Mouse (Mus musculus) limb, embryonic 14.5 days (tissue): ENCODE measurements around the gene Scimp. TPM values are rescaled to one million over a fixed set of nuclear protein-coding genes. Genes with fewer than 3 reads are reported as not detected.

ENCODE experiments used
- ATAC-seq: fragments of 200-750 bp; cut with Nextera tagmentation; 2 replicates; pipeline ENCODE4 v1.8.0; 2017; ENCODE audit warnings: low read depth, moderate number of reproducible peaks, moderate TSS enrichment; ENCODE audit not compliant: low FRiP score
- DNase-seq: peaks from one replicate; pipeline ENCODE4 v3.0.0-alpha.2; 2015; ENCODE audit warnings: low spot score
- H3K27ac ChIP-seq: fragments of 300-500 bp; sonication (generic); replicated peaks from 2 replicates; pipeline ENCODE4 v1.5.1; 2014; ENCODE audit warnings: low read depth, mild to moderate bottlenecking, low read length, moderate library complexity, mixed read lengths
- H3K27me3 ChIP-seq: fragments of 300-500 bp; sonication (generic); 2 replicates; pipeline ENCODE4 v1.6.1; 2014; ENCODE audit warnings: low read length, mixed read lengths; ENCODE audit not compliant: control insufficient read depth, insufficient read depth
- H3K36me3 ChIP-seq: fragments of 300-500 bp; sonication (generic); 2 replicates; pipeline ENCODE4 v1.6.1; 2014; ENCODE audit warnings: mild to moderate bottlenecking, low read length, moderate library complexity, mixed read lengths; ENCODE audit not compliant: control insufficient read depth, insufficient read depth
- H3K4me1 ChIP-seq: fragments of 300-500 bp; sonication (generic); 2 replicates; pipeline ENCODE4 v1.6.1; 2014; ENCODE audit warnings: antibody characterized with exemption, low read length, mixed read lengths; ENCODE audit not compliant: control insufficient read depth, insufficient read depth
- H3K4me2 ChIP-seq: fragments of 300-500 bp; sonication (generic); replicated peaks from 2 replicates; pipeline ENCODE4 v1.6.1; 2014; ENCODE audit warnings: low read depth, mild to moderate bottlenecking, low read length, moderate library complexity; ENCODE audit not compliant: severe bottlenecking
- H3K4me3 ChIP-seq: fragments of 300-500 bp; sonication (generic); replicated peaks from 2 replicates; pipeline ENCODE4 v1.5.1; 2014; ENCODE audit warnings: low read length
- H3K9ac ChIP-seq: fragments of 300-500 bp; sonication (generic); 2 replicates; pipeline ENCODE4 v1.6.1; 2014; ENCODE audit warnings: mild to moderate bottlenecking, low read depth, low read length, moderate library complexity; ENCODE audit not compliant: severe bottlenecking
- H3K9me3 ChIP-seq: fragments of 300-500 bp; sonication (generic); 2 replicates; pipeline ENCODE4 v1.6.1; 2016; ENCODE audit warnings: low read length; ENCODE audit not compliant: control insufficient read depth
- POLR2A ChIP-seq: fragments of 200-500 bp; IDR thresholded peaks from 2 replicates; pipeline ENCODE4 v1.8.0; 2012; ENCODE audit warnings: inconsistent platforms, mild to moderate bottlenecking, moderate library complexity, borderline replicate concordance; ENCODE audit not compliant: insufficient read depth, insufficient read length; ENCODE audit errors: extremely low read depth
- WGBS: fragments of 180-500 bp; shearing (Covaris S2); extraction: QIAGEN DNeasy Blood & Tissue Kit; methylation state at CpG from one replicate; pipeline ENCODE4 v1.1.7; 2014; 5-methylcytosine and 5-hydroxymethylcytosine counted together
- polyA plus RNA-seq, 2 experiments: library from polyadenylated mRNA; depleted of rRNA in 1 of 2; stranded (reverse) in 1 of 2; unstranded in 1 of 2; fragments of >200 nt; fragmentation: Nextera tagmentation in 1 of 2; extraction: Ambion mirVana in 1 of 2; gene quantifications; 2 replicates each; pipeline versions ENCODE4 v1.2.1 to v1.2.3; 2012 to 2014

Gene Scimp
- polyA plus RNA-seq, 2 experiments, result 0.05 to 0.40 TPM

- 78% methylated on average over 4 of the region's 4 CpGs for WGBS
- no peak overlapping the region for H3K4me2 ChIP-seq
- no peaks in the 10 kb centered on the region for H3K9me3 ChIP-seq
- H3K4me1 ChIP-seq, result no peaks in the 10 kb centered on the region
- no peaks in the 10 kb centered on the region for H3K36me3 ChIP-seq
- TF ChIP-seq POLR2A, result no peak
- DNase-seq (no peak), ATAC-seq (no peak)
- no peaks in the 10 kb centered on the region for H3K27me3 ChIP-seq
- no peak overlapping the region for H3K4me3 ChIP-seq
- no peak overlapping the region for H3K27ac ChIP-seq
- H3K9ac ChIP-seq, result no peak overlapping the region
Measured at GRCm38 (mm10) chr11:70752337-70753017, 59.9 kb downstream of the Scimp start.

- no peaks in the 10 kb centered on the region for H3K27me3 ChIP-seq
- H3K4me3 ChIP-seq, result no peak overlapping the region
- H3K27ac ChIP-seq, result no peak overlapping the region
- WGBS, result 85% methylated on average over 4 of the region's 4 CpGs
- no peak for DNase-seq
- H3K9ac ChIP-seq, result no peak overlapping the region
- no peak for ATAC-seq
- no peaks in the 10 kb centered on the region for H3K36me3 ChIP-seq
- TF ChIP-seq POLR2A, result no peak
- H3K4me1 ChIP-seq, result no peaks in the 10 kb centered on the region
- H3K9me3 ChIP-seq, result no peaks in the 10 kb centered on the region
- no peak overlapping the region for H3K4me2 ChIP-seq
Measured at GRCm38 (mm10) chr11:70747876-70748545, 64.4 kb downstream of the Scimp start.

GRCm38 (mm10) chr11:70745636-70746035 is 66.8 kb downstream of the Scimp start:
- Histone ChIP-seq H3K4me1 (no peaks in the 10 kb centered on the region), H3K9me3 (no peaks in the 10 kb centered on the region), H3K4me3 (no peak overlapping the region), H3K27me3 (no peaks in the 10 kb centered on the region), H3K4me2 (no peak overlapping the region), H3K27ac (no peak overlapping the region), H3K9ac (no peak overlapping the region), H3K36me3 (no peaks in the 10 kb centered on the region)
- 85% methylated on average over 7 of the region's 7 CpGs for WGBS
- DNase-seq (no peak), ATAC-seq (no peak)
- TF ChIP-seq POLR2A, result no peak

DNA sequence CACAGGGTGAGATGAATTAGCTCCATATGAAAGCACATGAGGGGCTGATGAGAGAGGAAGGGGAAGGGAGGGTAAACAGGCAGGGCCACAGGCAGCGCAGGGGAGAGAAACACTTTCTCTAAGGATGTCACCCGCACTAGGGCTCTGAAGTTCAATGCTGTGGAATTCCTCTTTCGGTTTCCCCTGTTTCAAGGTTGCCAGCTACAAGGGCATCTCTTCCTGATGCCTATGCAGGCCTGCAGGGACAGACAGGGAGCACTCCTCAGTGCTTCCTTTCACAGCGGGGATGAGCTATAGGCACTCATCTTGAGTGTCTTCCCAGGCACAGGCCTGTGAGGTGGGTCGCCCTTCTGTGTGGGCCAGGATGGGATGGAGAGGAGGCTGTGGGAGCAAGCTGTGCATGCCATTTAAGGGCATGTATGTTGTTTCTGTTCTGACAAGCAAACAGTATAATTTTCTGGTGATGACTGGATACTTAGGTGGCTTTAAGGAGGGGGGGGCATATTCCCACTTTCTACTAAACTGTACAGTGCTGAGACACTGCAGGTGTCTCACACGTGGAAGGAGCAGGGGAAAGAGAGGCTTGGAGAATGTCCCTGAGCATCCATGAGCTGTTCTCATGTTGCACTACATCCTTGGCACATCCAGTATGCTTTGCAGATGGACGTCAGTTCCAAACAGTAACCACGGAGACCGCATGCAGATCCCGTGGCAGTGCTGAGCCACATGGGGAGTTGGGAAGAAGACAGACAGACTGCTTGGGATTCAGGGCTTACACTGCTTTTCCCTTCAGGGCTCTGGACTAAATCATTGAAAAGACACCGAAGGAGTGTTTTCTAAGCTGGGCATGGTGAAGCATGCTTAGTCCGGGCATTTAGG is 69.6 kb downstream of the Scimp start:
- Histone ChIP-seq H3K36me3 (no peaks in the 10 kb centered on the region), H3K27me3 (no peaks in the 10 kb centered on the region), H3K9ac (no peak overlapping the region), H3K4me1 (no peaks in the 10 kb centered on the region), H3K4me2 (no peak overlapping the region), H3K4me3 (no peak overlapping the region), H3K27ac (no peak overlapping the region), H3K9me3 (no peaks in the 10 kb centered on the region)
- WGBS, result 72% methylated on average over 11 of the region's 12 CpGs
- DNase-seq (no peak), ATAC-seq (no peak)
- no peak for TF ChIP-seq POLR2A

DNA sequence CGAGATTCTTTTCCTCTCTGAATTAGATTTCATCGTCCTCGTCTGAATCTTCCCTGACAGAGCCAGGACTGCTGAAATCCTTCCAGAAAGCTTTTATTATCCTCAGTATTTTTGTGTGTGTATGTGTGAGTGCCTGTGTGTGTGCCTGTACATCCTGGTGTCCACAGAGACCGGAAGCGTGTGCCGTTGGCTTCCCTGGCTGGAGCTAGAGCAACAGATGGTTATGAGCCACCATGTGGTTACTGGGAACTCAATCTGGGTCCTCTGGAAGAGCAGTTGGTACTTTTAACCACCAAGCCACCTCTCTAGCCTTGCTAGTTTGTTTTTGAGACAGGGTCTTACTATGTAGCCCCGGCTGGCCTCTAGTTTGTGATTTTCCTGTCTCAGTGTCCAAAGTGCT is 70.3 kb downstream of the Scimp start:
- ATAC-seq, result no peak
- 75% methylated on average over 7 of the region's 7 CpGs for whole genome bisulfite sequencing

More for the DNA sequence above, 70.3 kb downstream of the Scimp start:
- Histone ChIP-seq H3K27me3 (no peaks in the 10 kb centered on the region), H3K4me3 (no peak overlapping the region), H3K4me1 (no peaks in the 10 kb centered on the region), H3K9me3 (no peaks in the 10 kb centered on the region), H3K36me3 (no peaks in the 10 kb centered on the region), H3K9ac (no peak overlapping the region), H3K4me2 (no peak overlapping the region), H3K27ac (no peak overlapping the region)
- no peak for DNase-seq
- TF ChIP-seq POLR2A, result no peak
